Mouse (Mus musculus): ENCODE measurements around the gene Tbk1. TPM values are rescaled to one million over a fixed set of nuclear protein-coding genes. Genes with fewer than 3 reads are reported as not detected.

The Tbk1 gene
- 197 TPM for polyA plus RNA-seq (2014; fragmentation: Illumina TruSeq; extraction: RNeasy Lipid Tissue Mini Kit (QIAGEN cat#74804); ENCODE audit: low replicate concordance)

DNA sequence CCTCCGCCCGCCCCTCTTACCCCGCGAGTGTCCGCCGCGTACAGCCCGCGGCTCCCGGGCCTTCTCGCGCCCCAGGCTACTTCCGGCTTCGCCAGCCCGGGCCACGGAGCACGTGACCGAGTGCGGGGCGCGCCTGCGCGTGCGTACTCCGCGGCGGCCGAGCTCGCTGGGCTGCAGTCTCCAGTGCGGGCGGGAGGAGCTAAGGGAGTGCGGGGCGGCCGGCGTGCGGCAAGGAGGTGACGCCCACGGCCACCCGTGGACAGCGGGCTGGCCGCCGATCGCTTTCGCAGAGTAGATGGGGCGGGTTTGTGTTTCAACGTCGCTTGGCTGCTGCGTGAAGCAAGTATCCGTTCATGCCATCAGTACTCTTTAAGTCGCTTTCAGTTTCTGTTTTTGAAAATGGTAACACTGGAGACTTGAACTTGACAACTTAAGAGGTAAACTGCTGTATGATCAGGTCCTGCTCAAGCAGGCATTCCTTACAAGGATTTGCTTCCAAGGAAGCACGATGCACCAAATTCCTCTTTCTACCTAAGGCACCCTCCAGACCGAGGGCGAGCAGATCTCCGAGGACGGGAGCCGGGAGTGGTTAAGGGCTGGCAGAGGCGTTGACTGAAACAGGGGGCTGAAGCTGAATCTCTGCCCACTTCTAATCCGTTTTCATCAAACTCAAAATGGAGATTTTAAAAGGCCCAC is at the start of gene Tbk1:
TSS of gene Tbk1 (minus strand) at position 113 of the 696 bp plus-strand sequence.

DNA sequence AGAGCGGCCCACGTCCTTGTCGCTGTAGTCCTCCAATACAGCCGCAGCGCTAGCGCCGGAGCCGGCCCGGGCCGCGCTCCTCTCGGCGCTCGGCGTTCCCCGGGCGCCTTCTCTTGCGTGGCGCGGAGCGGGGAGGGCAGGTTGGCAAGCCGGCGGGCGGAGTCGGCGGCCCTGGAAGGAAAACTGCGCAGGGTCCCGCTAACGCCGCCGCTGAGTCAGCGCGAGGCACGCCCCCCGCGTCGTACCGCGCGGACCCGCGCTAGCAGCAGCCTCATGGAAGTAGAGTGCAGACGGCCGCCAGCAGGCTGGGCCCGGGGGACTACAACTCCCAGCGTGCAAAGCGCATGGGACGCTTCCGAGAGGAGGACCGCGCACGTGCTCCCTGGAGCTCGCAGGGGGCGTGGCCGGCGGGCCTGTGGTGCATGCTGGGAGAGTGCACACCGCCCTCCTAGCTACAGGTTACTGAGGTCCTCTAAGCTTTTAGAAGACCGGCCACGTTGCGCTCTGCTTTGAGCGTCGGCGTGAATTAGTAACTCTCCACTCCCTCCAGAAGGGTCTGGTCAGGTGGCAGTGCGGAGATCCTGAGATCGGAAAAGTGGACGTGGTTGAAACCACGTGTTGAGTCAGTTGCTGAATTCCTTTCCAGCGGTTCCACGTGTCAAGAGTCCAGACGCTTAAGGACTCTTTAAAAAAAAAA is 39.7 kb upstream of the Tbk1 start, which contains the start of gene Xpot:
TSS of gene Xpot (minus strand) at position 147 of the 697 bp plus-strand sequence.

Other genes starting within 250 kb of the Tbk1 start
- gene Tbc1d30, start 235.5 kb downstream of the Tbk1 start, polyA plus RNA-seq (2014; fragmentation: Illumina TruSeq; extraction: RNeasy Lipid Tissue Mini Kit (QIAGEN cat#74804); ENCODE audit: low replicate concordance), result 5.6 TPM
- gene Gns, start 221.7 kb downstream of the Tbk1 start, polyA plus RNA-seq (2014; fragmentation: Illumina TruSeq; extraction: RNeasy Lipid Tissue Mini Kit (QIAGEN cat#74804); ENCODE audit: low replicate concordance), result 40.1 TPM
- 36.6 TPM for gene Rassf3, start 110.4 kb downstream of the Tbk1 start, polyA plus RNA-seq (2014; fragmentation: Illumina TruSeq; extraction: RNeasy Lipid Tissue Mini Kit (QIAGEN cat#74804); ENCODE audit: low replicate concordance)
- 97.3 TPM for gene Xpot, start 39.5 kb upstream of the Tbk1 start, polyA plus RNA-seq (2014; fragmentation: Illumina TruSeq; extraction: RNeasy Lipid Tissue Mini Kit (QIAGEN cat#74804); ENCODE audit: low replicate concordance)
- gene D930020B18Rik, start 54.8 kb upstream of the Tbk1 start, polyA plus RNA-seq (2014; fragmentation: Illumina TruSeq; extraction: RNeasy Lipid Tissue Mini Kit (QIAGEN cat#74804); ENCODE audit: low replicate concordance), result not detected
- 3.3 TPM for gene BC048403, start 153.2 kb upstream of the Tbk1 start, polyA plus RNA-seq (2014; fragmentation: Illumina TruSeq; extraction: RNeasy Lipid Tissue Mini Kit (QIAGEN cat#74804); ENCODE audit: low replicate concordance)